Mouse (Mus musculus): ENCODE results near the gene Myh7b.

- TF ChIP-seq CTCF (IDR thresholded peaks at IDR 0.05; ENCODE audit: extremely low read depth, insufficient read length, insufficient replicate concordance, low read depth, low read length) (no peak), POLR2A (IDR thresholded peaks at IDR 0.05; ENCODE audit: low read depth, low read length) (no peak)
These were observed 18.1 kb upstream of the Myh7b start for GRCm38 (mm10) chr2:155592854-155593283.

Measured in small intestine, adult 2 months (tissue).